Mouse (Mus musculus) kidney, adult 2 months (tissue): ENCODE measurements at regions not wholly inside any gene's neighbourhood (a gene's known extent, or its start where the extent isn't known, plus 50 kb on each side); places are given as distances from the start of the nearest gene placed in this dataset.

Experiments
- CTCF ChIP-seq: fragments of 200-500 bp; conservative IDR thresholded peaks from 2 replicates; pipeline ENCODE4 v1.5.1; 2011; ENCODE audit warnings: low read depth, mild to moderate bottlenecking, control low read depth, low read length, moderate library complexity, mixed read lengths; ENCODE audit not compliant: insufficient read depth, insufficient read length
- POLR2A ChIP-seq: fragments of 200-500 bp; IDR thresholded peaks from one replicate; pipeline ENCODE4 v1.6.1; 2011; ENCODE audit warnings: low read depth, low read length, control low read depth

DNA sequence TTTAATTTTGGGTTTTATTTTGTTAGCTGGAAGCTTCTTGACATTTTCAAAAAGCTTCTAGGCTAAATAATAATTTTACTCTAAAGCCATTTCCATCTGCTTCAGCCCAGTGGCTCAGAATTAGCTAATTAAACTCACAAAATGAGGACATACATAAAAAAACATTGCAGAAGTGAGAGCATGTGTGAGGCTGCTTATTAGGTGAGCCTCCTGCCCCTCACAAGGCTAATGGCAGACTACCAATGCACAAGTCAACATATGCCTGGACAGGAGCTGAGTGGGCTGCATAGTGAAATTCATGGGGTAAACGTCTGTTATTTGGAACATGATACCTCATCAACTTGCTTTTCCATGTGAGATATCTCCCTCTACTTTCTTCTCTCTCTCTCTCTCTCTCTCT, 1569.0 kb upstream of the Dsel start:
- no peak for TF ChIP-seq CTCF
- no peak for TF ChIP-seq POLR2A
